Mouse (Mus musculus): Measurements from ENCODE around the gene Ppp3ca. TPM values are rescaled to one million over a fixed set of nuclear protein-coding genes. Genes with fewer than 3 reads are reported as not detected.
A peak's percentile ranks its signal among the peaks of the same experiment; 100 is the strongest.

Ppp3ca gene
- polyA plus RNA-seq, 1 experiment: 24.3 TPM

DNA sequence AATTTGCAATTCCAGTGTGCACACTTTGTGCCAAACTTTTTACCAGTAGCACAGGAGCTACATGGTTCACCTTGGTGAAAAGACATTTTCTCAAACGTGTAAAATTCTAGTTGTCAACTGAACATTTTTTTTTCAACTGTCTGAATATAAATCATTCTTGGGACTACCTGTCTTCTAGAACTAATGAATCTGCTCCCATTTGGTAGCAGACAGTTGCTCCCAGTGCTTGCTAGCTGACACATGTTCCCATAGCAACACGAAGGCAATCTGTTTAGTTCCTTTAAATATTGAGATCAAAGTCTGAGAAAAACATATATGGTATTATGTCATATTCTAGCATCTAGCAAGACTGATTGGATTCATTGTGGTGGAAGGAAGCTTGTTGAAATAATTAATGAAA lies 158.5 kb downstream of the Ppp3ca start:
- H3K27me3 ChIP-seq (ENCODE audit: control insufficient read depth, insufficient read depth, low read length): no peaks in the 10 kb centered on the region
- H3K36me3 ChIP-seq (ENCODE audit: control insufficient read depth, insufficient read depth, low read length): no peaks in the 10 kb centered on the region
- no peaks in the 10 kb centered on the region for H3K4me1 ChIP-seq (ENCODE audit: control insufficient read depth, insufficient read depth, low read length)
- TF ChIP-seq CTCF (IDR thresholded peaks at IDR 0.05; ENCODE audit: control insufficient read depth, insufficient read depth, insufficient replicate concordance, low read depth, low read length) (no peak), POLR2A (IDR thresholded peaks at IDR 0.05; ENCODE audit: control insufficient read depth, low read depth, low read length) (no peak)
- H3K27ac ChIP-seq (ENCODE audit: control insufficient read depth, insufficient read depth, low read depth, low read length): no peak overlapping the region
- H3K4me3 ChIP-seq (ENCODE audit: control insufficient read depth, low read depth, low read length): no peak overlapping the region

DNA sequence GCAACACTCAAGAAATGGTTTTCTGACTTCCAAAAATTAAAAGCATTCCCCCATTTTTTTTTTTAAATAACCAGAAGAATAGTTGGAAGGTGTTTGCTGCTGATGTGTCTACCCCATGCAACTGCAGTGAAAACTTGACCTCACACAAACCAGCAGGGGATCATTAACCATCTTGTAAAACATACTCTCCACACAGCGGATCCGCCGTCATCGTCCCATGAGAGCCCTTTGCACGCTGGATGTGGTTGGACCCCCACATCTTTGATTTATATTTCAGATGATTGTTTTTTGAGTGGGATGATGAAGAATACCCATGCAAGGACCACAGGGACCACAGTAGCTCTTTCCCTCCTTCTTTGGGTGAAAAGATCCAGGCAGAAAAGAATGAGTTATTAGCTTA lies 159.2 kb downstream of the Ppp3ca start:
- H3K27me3 ChIP-seq (ENCODE audit: control insufficient read depth, insufficient read depth, low read length): no peaks in the 10 kb centered on the region

DNA sequence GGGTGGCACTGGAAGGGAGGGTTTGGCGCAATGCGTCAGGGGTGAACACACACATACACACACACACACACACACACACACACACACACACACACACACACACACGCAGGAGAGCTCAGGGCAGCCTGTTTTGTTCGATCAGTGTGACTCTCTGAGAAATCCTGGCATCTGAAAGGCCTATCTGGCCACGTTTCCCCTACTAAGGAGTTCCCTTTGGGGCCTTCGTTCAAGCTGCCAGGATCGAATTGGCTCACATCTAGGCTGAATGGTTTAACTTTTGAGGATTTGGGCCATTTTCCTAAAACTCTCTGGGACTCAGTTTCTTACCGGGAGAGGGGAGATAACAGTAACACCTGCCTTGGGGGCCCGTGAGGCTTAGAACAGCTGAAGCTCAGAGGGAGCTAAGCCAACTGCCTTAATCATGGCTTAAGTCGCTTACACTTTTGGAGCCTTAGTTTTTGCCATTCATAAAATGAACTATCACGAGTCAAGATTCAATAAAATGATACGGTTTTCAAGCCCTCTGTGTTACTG lies 160.8 kb downstream of the Ppp3ca start:
- H3K4me3 ChIP-seq (ENCODE audit: control insufficient read depth, low read depth, low read length): no peak overlapping the region
- TF ChIP-seq POLR2A (IDR thresholded peaks at IDR 0.05; ENCODE audit: control insufficient read depth, low read depth, low read length) (no peak), CTCF (IDR thresholded peaks at IDR 0.05; ENCODE audit: control insufficient read depth, insufficient read depth, insufficient replicate concordance, low read depth, low read length) (no peak)
- H3K27me3 ChIP-seq (ENCODE audit: control insufficient read depth, insufficient read depth, low read length): no peaks in the 10 kb centered on the region
- H3K4me1 ChIP-seq (ENCODE audit: control insufficient read depth, insufficient read depth, low read length): no peaks in the 10 kb centered on the region
- no peaks in the 10 kb centered on the region for H3K36me3 ChIP-seq (ENCODE audit: control insufficient read depth, insufficient read depth, low read length)
- no peak overlapping the region for H3K27ac ChIP-seq (ENCODE audit: control insufficient read depth, insufficient read depth, low read depth, low read length)

More for the DNA sequence above, 159.2 kb downstream of the Ppp3ca start:
- Histone ChIP-seq H3K4me1 (ENCODE audit: control insufficient read depth, insufficient read depth, low read length) (no peaks in the 10 kb centered on the region), H3K36me3 (ENCODE audit: control insufficient read depth, insufficient read depth, low read length) (no peaks in the 10 kb centered on the region), H3K27ac (ENCODE audit: control insufficient read depth, insufficient read depth, low read depth, low read length) (no peak overlapping the region), H3K4me3 (ENCODE audit: control insufficient read depth, low read depth, low read length) (no peak overlapping the region)
- TF ChIP-seq CTCF (IDR thresholded peaks at IDR 0.05; ENCODE audit: control insufficient read depth, insufficient read depth, insufficient replicate concordance, low read depth, low read length): no peak

GRCm38 (mm10) chr3:136833003-136833745 lies 163.2 kb downstream of the Ppp3ca start:
- no peak overlapping the region for H3K4me3 ChIP-seq (ENCODE audit: control insufficient read depth, low read depth, low read length)
- no peaks in the 10 kb centered on the region for H3K4me1 ChIP-seq (ENCODE audit: control insufficient read depth, insufficient read depth, low read length)
- H3K27me3 ChIP-seq (ENCODE audit: control insufficient read depth, insufficient read depth, low read length): no peaks in the 10 kb centered on the region
- TF ChIP-seq CTCF (IDR thresholded peaks at IDR 0.05; ENCODE audit: control insufficient read depth, insufficient read depth, insufficient replicate concordance, low read depth, low read length) (no peak), POLR2A (IDR thresholded peaks at IDR 0.05; ENCODE audit: control insufficient read depth, low read depth, low read length) (no peak)
- no peaks in the 10 kb centered on the region for H3K36me3 ChIP-seq (ENCODE audit: control insufficient read depth, insufficient read depth, low read length)
- no peak overlapping the region for H3K27ac ChIP-seq (ENCODE audit: control insufficient read depth, insufficient read depth, low read depth, low read length)

DNA sequence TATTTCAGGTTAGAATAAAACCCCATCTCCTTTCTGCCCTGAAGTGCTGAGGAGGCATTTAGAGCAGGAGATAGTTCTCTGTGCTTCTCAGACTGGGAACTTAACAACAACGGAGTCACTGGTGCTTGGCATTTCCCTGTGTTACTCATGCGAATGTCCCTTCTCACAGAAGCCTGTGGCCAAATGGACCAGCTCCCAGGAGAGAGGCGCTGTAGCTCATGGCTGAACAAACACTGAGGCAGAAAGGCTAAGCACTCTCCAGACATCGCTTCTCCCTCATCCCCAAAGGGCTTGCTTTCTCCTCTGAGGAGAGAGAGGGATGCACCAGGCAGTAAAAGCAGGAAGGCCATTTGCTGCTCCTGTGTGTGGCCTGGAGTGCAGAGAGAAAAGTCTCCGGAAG lies 164.0 kb downstream of the Ppp3ca start:
- Histone ChIP-seq H3K4me3 (ENCODE audit: control insufficient read depth, low read depth, low read length) (no peak overlapping the region), H3K36me3 (ENCODE audit: control insufficient read depth, insufficient read depth, low read length) (no peaks in the 10 kb centered on the region)

DNA sequence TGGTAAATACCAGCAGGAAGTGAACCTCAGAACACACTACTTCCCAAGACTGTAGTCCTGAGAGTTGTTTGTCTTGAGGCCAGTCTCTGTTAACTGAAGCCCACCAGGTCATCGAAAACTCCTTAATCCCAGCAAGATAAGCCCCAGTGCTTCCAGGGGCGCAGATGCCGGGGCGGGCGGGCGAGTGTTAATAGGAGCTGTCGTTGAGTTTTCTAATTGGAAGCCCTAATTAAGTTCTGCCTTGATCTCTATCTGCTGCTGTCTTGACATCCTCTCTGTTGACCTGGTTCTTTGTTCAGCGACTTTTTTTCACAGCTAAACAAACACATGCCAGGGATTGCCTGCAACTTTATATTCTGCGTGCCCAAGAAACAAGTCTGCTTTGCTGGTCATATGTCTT lies 165.9 kb downstream of the Ppp3ca start:
- no peak overlapping the region for H3K4me3 ChIP-seq (ENCODE audit: control insufficient read depth, low read depth, low read length)
- H3K4me1 ChIP-seq (ENCODE audit: control insufficient read depth, insufficient read depth, low read length): no peaks in the 10 kb centered on the region
- H3K27ac ChIP-seq (ENCODE audit: control insufficient read depth, insufficient read depth, low read depth, low read length): no peak overlapping the region
- TF ChIP-seq POLR2A (IDR thresholded peaks at IDR 0.05; ENCODE audit: control insufficient read depth, low read depth, low read length) (no peak), CTCF (IDR thresholded peaks at IDR 0.05; ENCODE audit: control insufficient read depth, insufficient read depth, insufficient replicate concordance, low read depth, low read length) (no peak)
- no peaks in the 10 kb centered on the region for H3K36me3 ChIP-seq (ENCODE audit: control insufficient read depth, insufficient read depth, low read length)
- no peaks in the 10 kb centered on the region for H3K27me3 ChIP-seq (ENCODE audit: control insufficient read depth, insufficient read depth, low read length)

More for the DNA sequence above, 164.0 kb downstream of the Ppp3ca start:
- H3K27me3 ChIP-seq (ENCODE audit: control insufficient read depth, insufficient read depth, low read length): no peaks in the 10 kb centered on the region
- no peak overlapping the region for H3K27ac ChIP-seq (ENCODE audit: control insufficient read depth, insufficient read depth, low read depth, low read length)
- TF ChIP-seq CTCF (IDR thresholded peaks at IDR 0.05; ENCODE audit: control insufficient read depth, insufficient read depth, insufficient replicate concordance, low read depth, low read length): no peak
- no peak for TF ChIP-seq POLR2A (IDR thresholded peaks at IDR 0.05; ENCODE audit: control insufficient read depth, low read depth, low read length)
- H3K4me1 ChIP-seq (ENCODE audit: control insufficient read depth, insufficient read depth, low read length): no peaks in the 10 kb centered on the region

GRCm38 (mm10) chr3:136836319-136837193 lies 166.6 kb downstream of the Ppp3ca start:
- H3K27ac ChIP-seq (ENCODE audit: control insufficient read depth, insufficient read depth, low read depth, low read length): peak overlapping the region; percentile 51
- no peaks in the 10 kb centered on the region for H3K36me3 ChIP-seq (ENCODE audit: control insufficient read depth, insufficient read depth, low read length)
- no peak overlapping the region for H3K4me3 ChIP-seq (ENCODE audit: control insufficient read depth, low read depth, low read length)
- no peaks in the 10 kb centered on the region for H3K4me1 ChIP-seq (ENCODE audit: control insufficient read depth, insufficient read depth, low read length)
- no peaks in the 10 kb centered on the region for H3K27me3 ChIP-seq (ENCODE audit: control insufficient read depth, insufficient read depth, low read length)
- TF ChIP-seq POLR2A (IDR thresholded peaks at IDR 0.05; ENCODE audit: control insufficient read depth, low read depth, low read length) (no peak), CTCF (IDR thresholded peaks at IDR 0.05; ENCODE audit: control insufficient read depth, insufficient read depth, insufficient replicate concordance, low read depth, low read length) (no peak)
